14 mouse cellular contexts compared by ENCODE assay signal in the genomic region with DNA sequence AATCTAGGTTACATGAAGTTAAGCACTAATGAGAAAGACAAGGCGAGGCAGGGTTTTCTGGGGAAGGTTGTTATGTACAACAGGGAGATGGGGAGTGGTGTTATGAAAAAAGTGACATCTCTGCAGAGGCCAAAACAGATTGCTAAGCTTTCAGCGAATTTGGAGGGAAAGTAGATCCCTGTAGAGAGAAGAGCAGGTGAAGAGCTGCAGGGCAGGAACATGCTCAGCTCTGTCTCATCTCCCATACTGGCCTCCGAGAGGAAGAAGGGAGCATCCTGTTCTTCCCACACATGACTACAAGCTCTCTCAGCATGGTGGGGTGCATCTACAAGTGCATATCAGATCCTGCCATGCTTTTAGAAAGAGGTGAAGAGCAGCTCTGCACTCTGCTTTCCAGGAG.
DNase-seq lines count a peak whose midpoint lies in the region; ATAC-seq lines count a peak whose summit lies in the region.
"Had no signal": no experiment of that assay in that cellular context is flagged by ENCODE, and none has a peak within 500 bp of the region (broad histone marks: within the 10 kb centered on the region; RNA-seq: fewer than 3 reads in every experiment).

No protein-coding gene starts in this region.

- 78% methylated on average over 3 of the region's 3 CpGs for WGBS in embryonic facial prominence, embryonic 14.5 days
- 88% methylated on average over 3 of the region's 3 CpGs for WGBS in embryonic facial prominence, embryonic 10.5 days

- DNase-seq in cerebellum, adult 11-12 months = peak; percentile 31
- no peak for DNase-seq in cerebellum, adult 8-10 months
- DNase-seq in embryonic facial prominence, embryonic 14.5 days (ENCODE audit: low spot score) = peak; percentile 8
- DNase-seq in embryonic facial prominence, embryonic 10.5 days (ENCODE audit: low spot score) = no peak
- DNase-seq in gastrocnemius, adult 8-10 months (ENCODE audit: low spot score in 2 of 2) = no peak
- DNase-seq: adrenal gland, adult 2 months; adrenal gland, postnatal 10 days; adrenal gland, postnatal 25 days; cerebellum, adult 11 months; cerebellum, adult 9-10 months; forebrain, postnatal 0 days had no signal

- no peaks in the 10 kb centered on the region for H3K9me3 ChIP-seq in embryonic facial prominence, embryonic 14.5 days (ENCODE audit: control insufficient read depth, low read length)
- H3K9me3 ChIP-seq in embryonic facial prominence, embryonic 10.5 days = no peaks in the 10 kb centered on the region
- H3K9me3 ChIP-seq: embryonic facial prominence, embryonic 13.5 days; forebrain, embryonic 13.5 days; forebrain, embryonic 15.5 days had no signal

- no peak overlapping the region for H3K27ac ChIP-seq in embryonic facial prominence, embryonic 14.5 days (replicated peaks; ENCODE audit: low read depth, low read length)
- no peak overlapping the region for H3K27ac ChIP-seq in embryonic facial prominence, embryonic 10.5 days (replicated peaks)
- H3K27ac ChIP-seq: embryonic facial prominence, embryonic 13.5 days; forebrain, embryonic 13.5 days; forebrain, embryonic 15.5 days had no signal

- H3K4me2 ChIP-seq in embryonic facial prominence, embryonic 14.5 days (ENCODE audit: low read depth, low read length) = no peak overlapping the region
- H3K4me2 ChIP-seq: embryonic facial prominence, embryonic 13.5 days; forebrain, embryonic 13.5 days; forebrain, embryonic 15.5 days had no signal

- H3K9ac ChIP-seq in embryonic facial prominence, embryonic 14.5 days (ENCODE audit: low read depth, low read length) = no peak overlapping the region
- H3K9ac ChIP-seq: embryonic facial prominence, embryonic 13.5 days; forebrain, embryonic 13.5 days; forebrain, embryonic 15.5 days; forebrain, postnatal 0 days had no signal

- no peaks in the 10 kb centered on the region for H3K4me1 ChIP-seq in embryonic facial prominence, embryonic 14.5 days (ENCODE audit: control insufficient read depth, insufficient read depth, low read length)
- no peaks in the 10 kb centered on the region for H3K4me1 ChIP-seq in embryonic facial prominence, embryonic 10.5 days
- H3K4me1 ChIP-seq: embryonic facial prominence, embryonic 13.5 days; forebrain, embryonic 13.5 days; forebrain, embryonic 15.5 days had no signal

- no peaks in the 10 kb centered on the region for H3K27me3 ChIP-seq in embryonic facial prominence, embryonic 14.5 days (replicated peaks; ENCODE audit: control insufficient read depth, insufficient read depth, low read length)
- H3K27me3 ChIP-seq in embryonic facial prominence, embryonic 10.5 days (replicated peaks; ENCODE audit: low read depth, poor library complexity, severe bottlenecking) = no peaks in the 10 kb centered on the region
- H3K27me3 ChIP-seq: embryonic facial prominence, embryonic 13.5 days; forebrain, embryonic 13.5 days; forebrain, embryonic 15.5 days had no signal

- H3K36me3 ChIP-seq in embryonic facial prominence, embryonic 14.5 days (ENCODE audit: control insufficient read depth, insufficient read depth, low read length) = no peaks in the 10 kb centered on the region
- H3K36me3 ChIP-seq in embryonic facial prominence, embryonic 10.5 days (replicated peaks) = no peaks in the 10 kb centered on the region
- H3K36me3 ChIP-seq: embryonic facial prominence, embryonic 13.5 days; forebrain, embryonic 15.5 days had no signal

- no peak for ATAC-seq in embryonic facial prominence, embryonic 14.5 days (ENCODE audit: low read depth)
- ATAC-seq: forebrain, embryonic 13.5 days; forebrain, embryonic 15.5 days; forebrain, postnatal 0 days had no signal

- no peak overlapping the region for H3K4me3 ChIP-seq in embryonic facial prominence, embryonic 14.5 days (ENCODE audit: low read depth, low read length)
- H3K4me3 ChIP-seq in embryonic facial prominence, embryonic 10.5 days = no peak overlapping the region
- H3K4me3 ChIP-seq: embryonic facial prominence, embryonic 13.5 days; forebrain, embryonic 13.5 days; forebrain, embryonic 15.5 days had no signal

Comparison
In these comparisons a context has a peak if more than half of its experiments do, and no peak if none do; other contexts are left out.
1. DNase-seq: peak in cerebellum, adult 11-12 months (single experiment) and embryonic facial prominence, embryonic 14.5 days (single experiment); none in cerebellum, adult 8-10 months (single experiment), embryonic facial prominence, embryonic 10.5 days (single experiment) and gastrocnemius, adult 8-10 months (0 of 2).